Mouse (Mus musculus): ENCODE data around the gene Cryaa.

Gene Cryaa

GRCm38 (mm10) chr17:31677507-31677906 is at the start of gene Cryaa:
Cryaa (plus strand) TSS chr17:31677807.
- no peak for DNase-seq (ENCODE audit: low spot score in 2 of 2)

GRCm38 (mm10) chr17:31627961-31628360 is 49.6 kb upstream of the Cryaa start:
- DNase-seq (ENCODE audit: low spot score in 2 of 2) = no peak

- no peak for DNase-seq (ENCODE audit: low spot score in 2 of 2)
Measured at GRCm38 (mm10) chr17:31631081-31631800, 46.4 kb upstream of the Cryaa start.

- no peak for DNase-seq (ENCODE audit: low spot score in 2 of 2)
Measured at GRCm38 (mm10) chr17:31633007-31633406, 44.6 kb upstream of the Cryaa start.

- no peak for DNase-seq (ENCODE audit: low spot score in 2 of 2)
Measured at GRCm38 (mm10) chr17:31634896-31635295, 42.7 kb upstream of the Cryaa start.

- no peak for DNase-seq (ENCODE audit: low spot score in 2 of 2)
Measured at GRCm38 (mm10) chr17:31635781-31636180, 41.8 kb upstream of the Cryaa start.

- no peak for DNase-seq (ENCODE audit: low spot score in 2 of 2)
Measured at GRCm38 (mm10) chr17:31636277-31636941, 41.2 kb upstream of the Cryaa start.

GRCm38 (mm10) chr17:31636942-31637811 is 40.4 kb upstream of the Cryaa start, which contains the start of gene Cbs:
Cbs (minus strand) TSS chr17:31637238.
- peak in 1 of 2 experiments; percentile 47 for DNase-seq (ENCODE audit: low spot score in 2 of 2)

GRCm38 (mm10) chr17:31637866-31638570 is 39.6 kb upstream of the Cryaa start:
- peak in 1 of 2 experiments; percentile 34 for DNase-seq (ENCODE audit: low spot score in 2 of 2)

- no peak for DNase-seq (ENCODE audit: low spot score in 2 of 2)
Measured at GRCm38 (mm10) chr17:31639651-31640050, 38.0 kb upstream of the Cryaa start.

- no peak for DNase-seq (ENCODE audit: low spot score in 2 of 2)
Measured at GRCm38 (mm10) chr17:31642331-31642730, 35.3 kb upstream of the Cryaa start.

GRCm38 (mm10) chr17:31642913-31643312 is 34.7 kb upstream of the Cryaa start:
- no peak for DNase-seq (ENCODE audit: low spot score in 2 of 2)

GRCm38 (mm10) chr17:31646199-31647002 is 31.2 kb upstream of the Cryaa start:
- DNase-seq (ENCODE audit: low spot score in 2 of 2) = no peak

- no peak for DNase-seq (ENCODE audit: low spot score in 2 of 2)
Measured at GRCm38 (mm10) chr17:31652152-31652551, 25.5 kb upstream of the Cryaa start.

GRCm38 (mm10) chr17:31653277-31653676 is 24.3 kb upstream of the Cryaa start:
- DNase-seq (ENCODE audit: low spot score in 2 of 2) = no peak

- no peak for DNase-seq (ENCODE audit: low spot score in 2 of 2)
Measured at GRCm38 (mm10) chr17:31655366-31655765, 22.2 kb upstream of the Cryaa start.

GRCm38 (mm10) chr17:31656682-31657081 is 20.9 kb upstream of the Cryaa start:
- DNase-seq (ENCODE audit: low spot score in 2 of 2) = no peak

GRCm38 (mm10) chr17:31657141-31657983 is 20.2 kb upstream of the Cryaa start:
- DNase-seq (ENCODE audit: low spot score in 2 of 2) = no peak

GRCm38 (mm10) chr17:31658136-31658467 is 19.5 kb upstream of the Cryaa start:
- DNase-seq (ENCODE audit: low spot score in 2 of 2) = no peak

Measured in left cerebral cortex, adult 9 months (tissue).